Mouse (Mus musculus): ENCODE measurements around the gene Eng. TPM values are rescaled to one million over a fixed set of nuclear protein-coding genes. Genes with fewer than 3 reads are reported as not detected.
A peak's percentile ranks its signal among the peaks of the same experiment; 100 is the strongest.

The Eng gene
- total RNA-seq, 2 experiments from 2014 or later, result 6.0 to 11.0 TPM

- no peak for ATAC-seq (replicated peaks; ENCODE audit: poor library complexity, severe bottlenecking)
Observed at GRCm38 (mm10) chr2:32724149-32724548, 77.8 kb downstream of the Eng start.

- ATAC-seq (replicated peaks; ENCODE audit: poor library complexity, severe bottlenecking), result no peak
Observed at GRCm38 (mm10) chr2:32724832-32725790, 78.7 kb downstream of the Eng start.

GRCm38 (mm10) chr2:32727435-32727834, 81.0 kb downstream of the Eng start:
- peak; percentile 99 for ATAC-seq (replicated peaks; ENCODE audit: poor library complexity, severe bottlenecking)

- ATAC-seq (replicated peaks; ENCODE audit: poor library complexity, severe bottlenecking), result no peak
Observed at GRCm38 (mm10) chr2:32728463-32728862, 82.1 kb downstream of the Eng start.

- ATAC-seq (replicated peaks; ENCODE audit: poor library complexity, severe bottlenecking), result no peak
Observed at GRCm38 (mm10) chr2:32729547-32729946, 83.2 kb downstream of the Eng start.

GRCm38 (mm10) chr2:32730854-32731253, 84.5 kb downstream of the Eng start:
- no peak for ATAC-seq (replicated peaks; ENCODE audit: poor library complexity, severe bottlenecking)

- no peak for ATAC-seq (replicated peaks; ENCODE audit: poor library complexity, severe bottlenecking)
Observed at GRCm38 (mm10) chr2:32731911-32732310, 85.5 kb downstream of the Eng start.

Other genes with a start within 250 kb of the Eng start
- 3.7 and 4.6 TPM in 2 replicates for gene Naif1, start 196.1 kb upstream of the Eng start, total RNA-seq (2014; fragmentation: Nextera tagmentation)
- gene Naif1, start 196.1 kb upstream of the Eng start, total RNA-seq (2017), result 3.0 and 4.8 TPM in 2 replicates
- 7.1 and 19.9 TPM in 2 replicates for gene Slc25a25, start 195.2 kb upstream of the Eng start, total RNA-seq (2014; fragmentation: Nextera tagmentation)
- gene Slc25a25, start 195.2 kb upstream of the Eng start, total RNA-seq (2017), result 8.1 and 14.6 TPM in 2 replicates
- gene Fam102a, start 111.3 kb upstream of the Eng start, total RNA-seq (2014; fragmentation: Nextera tagmentation), result 2.4 and 3.8 TPM in 2 replicates
- 1.3 and 1.5 TPM in 2 replicates for gene Fam102a, start 111.3 kb upstream of the Eng start, total RNA-seq (2017)
- 93.4 and 126 TPM in 2 replicates for gene Dpm2, start 75.7 kb upstream of the Eng start, total RNA-seq (2014; fragmentation: Nextera tagmentation)
- gene Dpm2, start 75.7 kb upstream of the Eng start, total RNA-seq (2017), result 32.8 and 33.4 TPM in 2 replicates
- gene Pip5kl1, start 71.8 kb upstream of the Eng start, total RNA-seq (2014; fragmentation: Nextera tagmentation), result 1.8 TPM in 1 of 2 replicates, not detected in the other
- not detected in 2 replicates for gene Pip5kl1, start 71.8 kb upstream of the Eng start, total RNA-seq (2017)
- not detected in 2 replicates for gene 9430097D07Rik, start 70.9 kb upstream of the Eng start, total RNA-seq (2014; fragmentation: Nextera tagmentation)
- not detected in 2 replicates for gene 9430097D07Rik, start 70.9 kb upstream of the Eng start, total RNA-seq (2017)
- 37.5 and 51.7 TPM in 2 replicates for gene St6galnac4, start 59.5 kb upstream of the Eng start, total RNA-seq (2014; fragmentation: Nextera tagmentation)
- 26.0 and 31.9 TPM in 2 replicates for gene St6galnac4, start 59.5 kb upstream of the Eng start, total RNA-seq (2017)
- 16.2 and 19.0 TPM in 2 replicates for gene St6galnac6, start 46.9 kb upstream of the Eng start, total RNA-seq (2014; fragmentation: Nextera tagmentation)
- 11.3 and 14.2 TPM in 2 replicates for gene St6galnac6, start 46.9 kb upstream of the Eng start, total RNA-seq (2017)
- 3.4 TPM in 1 of 2 replicates, not detected in the other for gene Ak1, start 24.8 kb upstream of the Eng start, total RNA-seq (2014; fragmentation: Nextera tagmentation)
- 0.78 and 3.3 TPM in 2 replicates for gene Ak1, start 24.8 kb upstream of the Eng start, total RNA-seq (2017)
- 24.2 and 34.0 TPM in 2 replicates for gene Fpgs, start 57.5 kb downstream of the Eng start, total RNA-seq (2014; fragmentation: Nextera tagmentation)
- 19.0 and 20.7 TPM in 2 replicates for gene Fpgs, start 57.5 kb downstream of the Eng start, total RNA-seq (2017)
- 89.5 and 102 TPM in 2 replicates for gene Cdk9, start 66.5 kb downstream of the Eng start, total RNA-seq (2014; fragmentation: Nextera tagmentation)
- gene Cdk9, start 66.5 kb downstream of the Eng start, total RNA-seq (2017), result 44.8 and 54.3 TPM in 2 replicates
- 14.3 and 17.6 TPM in 2 replicates for gene Sh2d3c, start 74.5 kb downstream of the Eng start, total RNA-seq (2014; fragmentation: Nextera tagmentation)
- 11.2 and 12.7 TPM in 2 replicates for gene Sh2d3c, start 74.5 kb downstream of the Eng start, total RNA-seq (2017)
- not detected in 2 replicates for gene 6330409D20Rik, start 94.4 kb downstream of the Eng start, total RNA-seq (2014; fragmentation: Nextera tagmentation)
- not detected in 2 replicates for gene 6330409D20Rik, start 94.4 kb downstream of the Eng start, total RNA-seq (2017)
- gene Tor2a, start 110.6 kb downstream of the Eng start, total RNA-seq (2014; fragmentation: Nextera tagmentation), result 15.4 and 33.4 TPM in 2 replicates
- 19.0 and 28.7 TPM in 2 replicates for gene Tor2a, start 110.6 kb downstream of the Eng start, total RNA-seq (2017)
- 0.15 TPM in 1 of 2 replicates, not detected in the other for gene Ttc16, start 129.0 kb downstream of the Eng start, total RNA-seq (2014; fragmentation: Nextera tagmentation)
- gene Ttc16, start 129.0 kb downstream of the Eng start, total RNA-seq (2017), result 0.09 and 0.26 TPM in 2 replicates
- 3.5 and 4.7 TPM in 2 replicates for gene Ptrh1, start 129.2 kb downstream of the Eng start, total RNA-seq (2014; fragmentation: Nextera tagmentation)
- 2.9 and 3.0 TPM in 2 replicates for gene Ptrh1, start 129.2 kb downstream of the Eng start, total RNA-seq (2017)
- gene Cfap157, start 137.8 kb downstream of the Eng start, total RNA-seq (2014; fragmentation: Nextera tagmentation), result not detected in 2 replicates
- not detected in 2 replicates for gene Cfap157, start 137.8 kb downstream of the Eng start, total RNA-seq (2017)
- gene Stxbp1, start 200.7 kb downstream of the Eng start, total RNA-seq (2014; fragmentation: Nextera tagmentation), result 3.5 and 6.3 TPM in 2 replicates
- gene Stxbp1, start 200.7 kb downstream of the Eng start, total RNA-seq (2017), result 1.3 and 1.6 TPM in 2 replicates
- 7.9 and 20.5 TPM in 2 replicates for gene Fam129b, start 229.5 kb downstream of the Eng start, total RNA-seq (2014; fragmentation: Nextera tagmentation)
- gene Fam129b, start 229.5 kb downstream of the Eng start, total RNA-seq (2017), result 6.2 and 9.6 TPM in 2 replicates

Measured in granulocyte monocyte progenitor cell, adult 5-6 weeks (primary cell).